Mouse (Mus musculus) bone marrow macrophage, adult 2 months (primary cell): ENCODE measurements at regions not wholly inside any gene's neighbourhood (a gene's known extent, or its start where the extent isn't known, plus 50 kb on each side); places are given as distances from the start of the nearest gene placed in this dataset.

ENCODE experiments used
- CTCF ChIP-seq: IDR thresholded peaks from 2 replicates; pipeline ENCODE4 v1.5.1; 2012; ENCODE audit warnings: low read depth, mild to moderate bottlenecking, low read length, moderate library complexity
- POLR2A ChIP-seq: IDR thresholded peaks from 2 replicates; pipeline ENCODE4 v1.6.1; 2012; ENCODE audit warnings: mild to moderate bottlenecking, low read depth, low read length, borderline replicate concordance

DNA sequence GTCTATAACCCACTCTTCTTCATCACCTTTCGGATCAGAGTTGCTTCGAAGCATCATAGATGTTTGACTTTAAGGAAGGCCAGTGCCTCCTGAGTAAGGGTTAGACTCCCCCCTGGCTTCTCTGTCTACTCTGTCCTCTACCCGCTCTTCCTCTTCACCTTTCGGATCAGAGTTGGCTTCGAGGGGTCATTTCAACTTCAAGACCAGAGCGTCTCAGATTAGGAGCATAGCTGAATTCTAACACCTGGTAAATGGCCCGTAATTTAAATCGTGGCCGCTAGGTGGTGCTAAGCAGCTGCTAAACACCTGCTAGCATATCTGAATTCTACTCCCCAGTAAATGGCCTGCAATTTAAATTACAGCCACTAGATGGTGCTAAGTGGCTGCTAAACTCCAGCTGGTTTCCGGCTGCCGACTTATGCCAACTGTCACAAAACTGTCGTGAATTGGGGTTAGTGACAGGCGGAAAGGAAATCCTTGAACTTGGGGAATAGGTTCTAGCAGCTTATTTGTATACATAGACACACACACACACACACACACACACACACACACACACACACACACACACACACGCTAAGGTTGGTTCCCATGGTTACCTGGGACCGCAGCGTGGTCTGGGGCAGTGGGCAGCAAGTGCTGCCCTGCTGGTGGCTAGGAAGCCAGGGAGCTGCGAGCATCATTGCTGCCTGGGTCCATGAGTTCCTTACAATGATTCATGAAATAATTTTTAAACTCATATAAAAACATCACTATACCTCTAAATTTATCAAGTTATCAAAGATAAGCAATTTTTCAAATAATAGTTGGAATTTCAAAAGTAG, 64.8 kb upstream of the B3galnt2 start:
- TF ChIP-seq CTCF = peak; percentile 52; the same call in 1 of the 2 replicates
- no peak for TF ChIP-seq POLR2A
